Mouse (Mus musculus) cortical plate, adult 2 months (tissue): ENCODE data around the gene Mfsd14a.

ENCODE experiments used
- CTCF ChIP-seq: fragments of 200-500 bp; IDR thresholded peaks from 2 replicates; pipeline ENCODE4 v1.5.1; 2011; ENCODE audit warnings: mild to moderate bottlenecking, control low read depth, low read length; ENCODE audit not compliant: insufficient read depth; ENCODE audit errors: extremely low read depth
- POLR2A ChIP-seq: fragments of 200-500 bp; IDR thresholded peaks from 2 replicates; pipeline ENCODE4 v1.6.1; 2011; ENCODE audit warnings: mild to moderate bottlenecking, low read length, control low read depth; ENCODE audit not compliant: insufficient read depth; ENCODE audit errors: extremely low read depth

GRCm38 (mm10) chr3:116599705-116600104, 62.8 kb downstream of the Mfsd14a start:
- TF ChIP-seq CTCF (no peak), POLR2A (no peak)
